Mouse (Mus musculus): ENCODE results near the gene Ctcfl.

Gene Ctcfl

DNA sequence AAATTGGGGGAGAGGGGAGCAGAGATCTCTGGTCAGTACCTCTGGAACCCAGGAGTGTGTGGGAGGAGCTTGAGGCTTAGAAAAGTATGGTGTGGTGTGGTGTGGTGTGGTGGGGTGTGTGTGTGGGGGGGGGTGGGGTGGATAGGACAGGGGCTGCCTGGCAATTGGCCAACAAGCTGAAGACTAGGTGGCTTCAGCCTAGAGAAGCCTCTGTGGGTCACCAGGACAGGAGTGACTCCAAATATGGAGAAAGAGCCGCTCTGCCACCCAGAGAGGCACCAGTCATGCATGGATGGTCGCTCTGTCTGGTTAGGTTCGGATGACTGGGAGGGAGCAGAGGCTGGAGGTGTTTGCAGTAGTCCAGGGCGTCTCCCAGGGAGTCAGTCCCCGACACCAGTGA is 71.9 kb downstream of the Ctcfl start:
- TF ChIP-seq GATA4 (IDR thresholded peaks at IDR 0.05; ENCODE audit: insufficient replicate concordance, low read length), result no peak

DNA sequence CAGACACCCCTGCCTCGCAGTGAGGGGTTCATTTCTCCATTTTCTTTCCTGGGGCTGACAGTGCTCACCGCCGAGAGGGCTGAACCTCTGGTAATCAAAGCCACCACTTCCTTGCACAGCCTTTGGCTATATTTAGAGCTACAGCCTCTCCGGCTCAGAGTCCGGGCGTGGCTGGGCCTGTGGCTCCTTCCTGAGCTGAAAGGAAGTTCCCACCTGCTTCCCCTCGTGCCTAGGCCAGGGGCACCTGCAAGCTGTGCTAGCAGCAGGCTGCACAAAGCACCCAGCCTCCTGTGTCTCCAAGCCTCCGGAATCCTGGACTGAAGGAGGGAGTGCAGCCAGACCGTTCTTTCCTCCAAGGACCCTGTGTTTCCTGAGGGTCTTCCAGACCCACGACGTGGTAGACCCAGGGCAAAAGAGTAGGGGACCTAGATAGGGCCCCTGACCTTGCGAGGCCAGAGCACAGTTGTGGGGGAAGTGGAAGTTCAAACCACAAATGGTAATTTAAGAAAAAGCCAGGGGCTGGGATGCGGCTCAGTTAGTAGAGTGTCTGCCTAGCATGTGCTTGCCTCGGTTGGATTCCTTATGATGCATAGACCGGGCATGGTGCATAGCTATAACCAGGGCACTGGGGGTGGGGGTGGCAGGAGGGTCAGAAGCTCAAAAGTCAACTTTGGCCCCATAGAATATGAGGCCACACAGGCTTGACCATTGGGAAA is 72.6 kb downstream of the Ctcfl start:
- TF ChIP-seq GATA4 (IDR thresholded peaks at IDR 0.05; ENCODE audit: insufficient replicate concordance, low read length), result no peak

DNA sequence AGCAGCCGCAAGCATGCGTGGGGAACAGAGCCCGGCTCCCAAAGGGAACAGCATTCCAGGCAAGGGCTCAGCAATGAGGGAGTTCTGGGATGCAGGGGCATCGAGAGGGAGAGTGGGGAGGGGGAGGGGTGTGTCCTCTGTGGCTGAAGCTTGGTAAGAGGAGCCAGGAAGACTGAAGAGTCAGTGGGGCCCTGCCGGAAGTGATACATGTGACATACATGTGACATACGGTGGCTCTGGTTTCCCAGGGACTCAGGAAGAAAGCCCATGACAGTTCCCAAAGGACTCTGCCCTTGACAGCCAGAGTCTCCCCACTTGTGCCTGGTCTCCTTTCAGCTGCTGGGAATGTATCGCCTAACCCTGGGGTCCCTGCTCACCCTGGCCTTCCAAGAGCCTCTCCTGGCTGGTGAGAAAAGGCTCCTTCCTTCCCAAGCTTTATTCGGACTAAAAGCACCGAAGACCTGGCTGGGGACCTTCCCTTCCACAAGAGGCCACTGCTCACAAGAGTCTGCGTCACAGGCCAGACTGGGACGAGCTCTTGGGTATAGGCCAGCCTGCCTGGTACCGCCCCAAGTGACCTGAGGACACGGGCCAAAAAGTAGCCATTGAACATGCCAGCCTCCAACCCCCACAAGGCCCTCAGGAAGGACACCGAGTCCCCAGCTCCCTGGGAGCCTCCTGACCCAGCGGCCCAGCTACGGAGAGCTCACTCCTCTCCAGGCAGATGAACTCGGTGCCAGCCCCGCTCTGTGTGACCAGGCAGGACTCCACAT is 74.9 kb downstream of the Ctcfl start:
- no peak for TF ChIP-seq GATA4 (IDR thresholded peaks at IDR 0.05; ENCODE audit: insufficient replicate concordance, low read length)
